ENCODE assay signal across 9 mouse cellular contexts in the genomic region with DNA sequence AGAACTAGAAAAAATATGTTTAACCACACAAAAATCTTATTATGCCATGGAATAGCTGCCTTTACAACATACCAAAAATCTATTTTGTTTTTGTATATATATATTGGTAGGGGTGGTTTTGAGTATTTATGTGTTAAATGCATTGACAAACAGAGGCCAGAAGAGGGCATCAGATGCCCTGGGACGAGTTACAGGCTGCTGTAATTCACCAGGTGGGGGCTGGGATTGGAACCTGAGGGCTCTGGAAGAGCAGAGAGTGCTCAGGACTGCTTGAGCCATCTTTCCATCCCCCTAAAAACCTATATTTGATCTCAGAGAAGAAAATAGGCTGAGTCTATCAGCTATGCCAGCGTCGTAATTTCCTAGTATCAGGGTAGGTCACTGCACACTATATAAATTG. TPM values are rescaled to one million over a fixed set of nuclear protein-coding genes. Genes with fewer than 3 reads are reported as not detected.
DNase-seq lines count a peak whose midpoint lies in the region; ATAC-seq and TF ChIP-seq lines count a peak whose summit lies in the region.
"Had no signal": no experiment of that assay in that cellular context is flagged by ENCODE, and none has a peak within 500 bp of the region (broad histone marks: within the 10 kb centered on the region; RNA-seq: fewer than 3 reads in every experiment).

No protein-coding gene starts in this region.

- no peak for ATAC-seq in forebrain, embryonic 15.5 days (replicated peaks)

- WGBS in kidney, adult 2 months: 31% methylated on average over 3 of the region's 3 CpGs
- 31% methylated on average over 3 of the region's 3 CpGs for WGBS in forebrain, embryonic 15.5 days

- TF ChIP-seq EP300 in ES-Bruce4 (IDR thresholded peaks at IDR 0.05; ENCODE audit: insufficient read depth, low read depth, low read length): no peak

- H3K9ac ChIP-seq in ES-Bruce4 (ENCODE audit: low read depth, poor library complexity, severe bottlenecking): no peak overlapping the region
- no peak overlapping the region for H3K9ac ChIP-seq in forebrain, embryonic 15.5 days (replicated peaks)
- H3K9ac ChIP-seq: lung, embryonic 15.5 days had no signal

- no peaks in the 10 kb centered on the region; the same call in 1 of the 2 replicates for H3K4me1 ChIP-seq in kidney, adult 2 months (ENCODE audit: control insufficient read depth, insufficient read depth, low read length)
- no peaks in the 10 kb centered on the region for H3K4me1 ChIP-seq in ES-Bruce4 (ENCODE audit: control insufficient read depth, insufficient read depth, low read length)
- H3K4me1 ChIP-seq in forebrain, embryonic 15.5 days: peaks cover 16% of the 10 kb centered on the region

- H3K9me3 ChIP-seq in ES-Bruce4 (replicated peaks; ENCODE audit: control insufficient read depth, insufficient read depth, low read length, poor library complexity, severe bottlenecking): no peaks in the 10 kb centered on the region
- H3K9me3 ChIP-seq in forebrain, embryonic 15.5 days: no peaks in the 10 kb centered on the region
- H3K9me3 ChIP-seq: lung, embryonic 15.5 days had no signal

- no peak overlapping the region for H3K4me2 ChIP-seq in forebrain, embryonic 15.5 days (replicated peaks)
- H3K4me2 ChIP-seq: lung, embryonic 15.5 days had no signal

- intact Hi-C loops in gastrocnemius, postnatal 14 days (cut with DNase I; ENCODE audit: low total_unique reads): no loop called here

- no peak overlapping the region for H3K4me3 ChIP-seq in kidney, adult 2 months (ENCODE audit: insufficient read depth, low read depth, low read length)
- no peak overlapping the region for H3K4me3 ChIP-seq in ES-Bruce4 (ENCODE audit: low read depth, low read length)
- no peak overlapping the region for H3K4me3 ChIP-seq in forebrain, embryonic 15.5 days
- H3K4me3 ChIP-seq: lung, embryonic 15.5 days had no signal

- DNase-seq in kidney, adult 2 months: peak; percentile 40
- no peak for DNase-seq in kidney, adult 11 months
- DNase-seq in brain, embryonic 14.5 days (ENCODE audit: low read depth): peak; percentile 75
- peak; percentile 53 for DNase-seq in gastrocnemius, postnatal 14 days
- peak; percentile 15 for DNase-seq in lung, postnatal 25 days (ENCODE audit: low spot score)
- DNase-seq in thymus, postnatal 4 days: peak; percentile 40

- peak; percentile 57; the same call in 1 of the 2 replicates for TF ChIP-seq CTCF in kidney, adult 2 months (conservative IDR thresholded peaks at IDR 0.05; ENCODE audit: insufficient read depth, insufficient read length, low read depth, low read length)
- peak; percentile 47 for TF ChIP-seq CTCF in ES-Bruce4 (IDR thresholded peaks at IDR 0.05; ENCODE audit: low read depth, low read length)
- peak; percentile 58; the same call in 1 of the 2 replicates for TF ChIP-seq CTCF in brain, embryonic 14.5 days (IDR thresholded peaks at IDR 0.05; ENCODE audit: borderline replicate concordance, extremely low read depth, insufficient read depth, insufficient read length)

- no peak overlapping the region for H3K27ac ChIP-seq in kidney, adult 2 months (ENCODE audit: insufficient read depth, low read depth, low read length)
- H3K27ac ChIP-seq in ES-Bruce4 (ENCODE audit: insufficient read depth, low read length): no peak overlapping the region
- H3K27ac ChIP-seq in forebrain, embryonic 15.5 days (replicated peaks): no peak overlapping the region
- H3K27ac ChIP-seq: lung, embryonic 15.5 days had no signal

- no peaks in the 10 kb centered on the region for H3K27me3 ChIP-seq in kidney, adult 2 months (replicated peaks; ENCODE audit: control insufficient read depth, insufficient read depth, low read length)
- no peaks in the 10 kb centered on the region for H3K27me3 ChIP-seq in ES-Bruce4 (ENCODE audit: control insufficient read depth, insufficient read depth, low read length, poor library complexity, severe bottlenecking)
- no peaks in the 10 kb centered on the region for H3K27me3 ChIP-seq in forebrain, embryonic 15.5 days
- H3K27me3 ChIP-seq: lung, embryonic 15.5 days had no signal

- no peaks in the 10 kb centered on the region for H3K36me3 ChIP-seq in kidney, adult 2 months (ENCODE audit: control insufficient read depth, insufficient read depth, low read length)
- no peaks in the 10 kb centered on the region for H3K36me3 ChIP-seq in ES-Bruce4 (ENCODE audit: control insufficient read depth, insufficient read depth, low read length, poor library complexity, severe bottlenecking)
- no peaks in the 10 kb centered on the region for H3K36me3 ChIP-seq in forebrain, embryonic 15.5 days
- H3K36me3 ChIP-seq: lung, embryonic 15.5 days had no signal

- TF ChIP-seq POLR2A in kidney, adult 2 months (IDR thresholded peaks at IDR 0.05; ENCODE audit: low read depth, low read length): no peak
- no peak for TF ChIP-seq POLR2A in ES-Bruce4 (IDR thresholded peaks at IDR 0.05; ENCODE audit: insufficient read depth, low read length)
- TF ChIP-seq POLR2A in brain, embryonic 14.5 days (IDR thresholded peaks at IDR 0.05; ENCODE audit: borderline replicate concordance, extremely low read depth, insufficient read depth, insufficient read length, poor library complexity, severe bottlenecking): no peak

RNA-seq across cellular contexts. Expression of a gene that starts 2.9 kb away (rescaled TPM):
- polyA plus RNA-seq in kidney, adult 2 months (2012; rRNA removed): 2.9 and 3.0 TPM in 2 replicates
- polyA plus RNA-seq in ES-Bruce4 (2011; ENCODE audit: insufficient read depth, insufficient read length, low read depth, missing spikeins): 38.4 and 39.3 TPM in 2 replicates
- 22.4 and 26.5 TPM in 2 replicates for polyA plus RNA-seq in brain, embryonic 14.5 days (2012; rRNA removed)
- total RNA-seq in gastrocnemius, postnatal 14 days (2021): 1 to 10 TPM; 1.8 to 2.7 TPM
- polyA plus RNA-seq in forebrain, embryonic 15.5 days (2015; fragmentation: Nextera tagmentation; extraction: Ambion mirVana): 33.5 and 35.0 TPM in 2 replicates

RNA-seq across cellular contexts. Expression of a gene that starts 47.2 kb away (rescaled TPM):
- polyA plus RNA-seq in kidney, adult 2 months (2012; rRNA removed): 7.3 and 7.5 TPM in 2 replicates
- polyA plus RNA-seq in ES-Bruce4 (2011; ENCODE audit: insufficient read depth, insufficient read length, low read depth, missing spikeins): 43.6 and 46.8 TPM in 2 replicates
- polyA plus RNA-seq in brain, embryonic 14.5 days (2012; rRNA removed): 17.1 and 19.8 TPM in 2 replicates
- 1 to 10 TPM; 6.5 to 7.0 TPM for total RNA-seq in gastrocnemius, postnatal 14 days (2021)
- 35.3 and 36.3 TPM in 2 replicates for polyA plus RNA-seq in forebrain, embryonic 15.5 days (2015; fragmentation: Nextera tagmentation; extraction: Ambion mirVana)
